18 mouse cellular contexts compared by ENCODE assay signal in genomic region chr1:19673448-19674396, GRCm38 (mm10).
DNase-seq lines count a peak whose midpoint lies in the region; ATAC-seq and TF ChIP-seq lines count a peak whose summit lies in the region.
"Had no signal": no experiment of that assay in that cellular context is flagged by ENCODE, and none has a peak within 500 bp of the region (broad histone marks: within the 10 kb centered on the region; RNA-seq: fewer than 3 reads in every experiment).

No protein-coding gene starts in this region.

- WGBS in hindbrain, embryonic 15.5 days: 42% methylated on average over 8 of the region's 8 CpGs
- WGBS in hindbrain, embryonic 14.5 days: 51% methylated on average over 8 of the region's 8 CpGs
- 54% methylated on average over 8 of the region's 8 CpGs for WGBS in neural tube, embryonic 11.5 days
- 49% methylated on average over 8 of the region's 8 CpGs for whole genome bisulfite sequencing in midbrain, embryonic 16.5 days
- 72% methylated on average over 8 of the region's 8 CpGs for WGBS in thymus, adult 2 months
- WGBS in forebrain, embryonic 16.5 days: 40% methylated on average over 8 of the region's 8 CpGs

- no peak for ATAC-seq in hindbrain, embryonic 15.5 days (ENCODE audit: low FRiP score, low read depth)
- no peak for ATAC-seq in hindbrain, embryonic 14.5 days (ENCODE audit: low FRiP score)
- 0 out of 2 replicates have a peak, but pooled peaks have one; percentile 35 for ATAC-seq in neural tube, embryonic 11.5 days (ENCODE audit: insufficient read depth, low FRiP score, low TSS enrichment)
- peak; percentile 59 for ATAC-seq in midbrain, embryonic 16.5 days
- no peak for ATAC-seq in forebrain, embryonic 16.5 days
- ATAC-seq: intestine, embryonic 15.5 days had no signal

- no peak overlapping the region for H3K27ac ChIP-seq in hindbrain, embryonic 15.5 days (replicated peaks)
- H3K27ac ChIP-seq in hindbrain, embryonic 14.5 days: no peak overlapping the region
- H3K27ac ChIP-seq in neural tube, embryonic 11.5 days (ENCODE audit: low read depth, low read length): no peak overlapping the region
- peak overlapping the region; percentile 49 for H3K27ac ChIP-seq in midbrain, embryonic 16.5 days (ENCODE audit: low read length)
- no peak overlapping the region for H3K27ac ChIP-seq in thymus, adult 2 months (ENCODE audit: control insufficient read depth, insufficient read depth, low read length)
- no peak overlapping the region for H3K27ac ChIP-seq in forebrain, embryonic 16.5 days (ENCODE audit: low read length)
- H3K27ac ChIP-seq: heart, embryonic 13.5 days; intestine, embryonic 15.5 days; liver, embryonic 13.5 days had no signal

- no peak for TF ChIP-seq CTCF in thymus, adult 2 months (IDR thresholded peaks at IDR 0.05; ENCODE audit: borderline replicate concordance, control insufficient read depth, extremely low read depth, insufficient read depth, low read length, poor library complexity)

- H3K27me3 ChIP-seq in hindbrain, embryonic 15.5 days: no peaks in the 10 kb centered on the region
- H3K27me3 ChIP-seq in hindbrain, embryonic 14.5 days (ENCODE audit: control insufficient read depth, insufficient read depth, low read length): no peaks in the 10 kb centered on the region
- H3K27me3 ChIP-seq in neural tube, embryonic 11.5 days (ENCODE audit: control insufficient read depth, insufficient read depth, low read length): no peaks in the 10 kb centered on the region
- no peaks in the 10 kb centered on the region for H3K27me3 ChIP-seq in midbrain, embryonic 16.5 days (ENCODE audit: control insufficient read depth, insufficient read depth, low read depth, low read length)
- no peaks in the 10 kb centered on the region for H3K27me3 ChIP-seq in thymus, adult 2 months (ENCODE audit: control insufficient read depth, insufficient read depth, low read length)
- no peaks in the 10 kb centered on the region for H3K27me3 ChIP-seq in forebrain, embryonic 16.5 days (replicated peaks; ENCODE audit: control insufficient read depth, insufficient read depth, low read length)
- H3K27me3 ChIP-seq: heart, embryonic 13.5 days; intestine, embryonic 15.5 days; liver, embryonic 13.5 days had no signal

- no peak overlapping the region for H3K9ac ChIP-seq in hindbrain, embryonic 15.5 days
- no peak overlapping the region for H3K9ac ChIP-seq in hindbrain, embryonic 14.5 days
- H3K9ac ChIP-seq in neural tube, embryonic 11.5 days (ENCODE audit: low read length): no peak overlapping the region
- no peak overlapping the region for H3K9ac ChIP-seq in midbrain, embryonic 16.5 days (ENCODE audit: low read depth, low read length)
- no peak overlapping the region for H3K9ac ChIP-seq in forebrain, embryonic 16.5 days (replicated peaks; ENCODE audit: low read depth, low read length)
- H3K9ac ChIP-seq: heart, embryonic 13.5 days; intestine, embryonic 15.5 days; liver, embryonic 13.5 days; lung, embryonic 14.5 days had no signal

- peaks cover 6% of the 10 kb centered on the region; the same call in 1 of the 2 replicates for H3K4me1 ChIP-seq in hindbrain, embryonic 15.5 days (replicated peaks)
- peaks cover 9% of the 10 kb centered on the region for H3K4me1 ChIP-seq in hindbrain, embryonic 14.5 days (replicated peaks; ENCODE audit: control insufficient read depth, insufficient read depth, low read length)
- H3K4me1 ChIP-seq in neural tube, embryonic 11.5 days (ENCODE audit: control insufficient read depth, insufficient read depth, low read length): no peaks in the 10 kb centered on the region; the same call in 1 of the 2 replicates
- peaks cover 7% of the 10 kb centered on the region for H3K4me1 ChIP-seq in midbrain, embryonic 16.5 days (ENCODE audit: control insufficient read depth, insufficient read depth, low read length)
- H3K4me1 ChIP-seq in thymus, adult 2 months (replicated peaks; ENCODE audit: control insufficient read depth, insufficient read depth, low read length): no peaks in the 10 kb centered on the region
- no peaks in the 10 kb centered on the region for H3K4me1 ChIP-seq in forebrain, embryonic 16.5 days (replicated peaks; ENCODE audit: control insufficient read depth, insufficient read depth, low read length)
- H3K4me1 ChIP-seq: heart, embryonic 13.5 days; intestine, embryonic 15.5 days; liver, embryonic 13.5 days had no signal

- no peaks in the 10 kb centered on the region for H3K36me3 ChIP-seq in hindbrain, embryonic 15.5 days
- no peaks in the 10 kb centered on the region for H3K36me3 ChIP-seq in hindbrain, embryonic 14.5 days (replicated peaks; ENCODE audit: control insufficient read depth, insufficient read depth)
- H3K36me3 ChIP-seq in neural tube, embryonic 11.5 days (ENCODE audit: control insufficient read depth, insufficient read depth, low read length): no peaks in the 10 kb centered on the region
- no peaks in the 10 kb centered on the region for H3K36me3 ChIP-seq in midbrain, embryonic 16.5 days (ENCODE audit: control insufficient read depth, insufficient read depth, low read length)
- H3K36me3 ChIP-seq in thymus, adult 2 months (ENCODE audit: control insufficient read depth, insufficient read depth, low read length): no peaks in the 10 kb centered on the region
- no peaks in the 10 kb centered on the region for H3K36me3 ChIP-seq in forebrain, embryonic 16.5 days (ENCODE audit: control insufficient read depth, insufficient read depth)
- H3K36me3 ChIP-seq: heart, embryonic 13.5 days; intestine, embryonic 15.5 days; liver, embryonic 13.5 days had no signal

- H3K4me2 ChIP-seq in hindbrain, embryonic 15.5 days: 0 out of 2 replicates have a peak overlapping the region, but pooled peaks have one; percentile 6
- H3K4me2 ChIP-seq in hindbrain, embryonic 14.5 days (replicated peaks): no peak overlapping the region
- no peak overlapping the region for H3K4me2 ChIP-seq in neural tube, embryonic 11.5 days (ENCODE audit: low read depth)
- 0 out of 2 replicates have a peak overlapping the region, but pooled peaks have one; percentile 6 for H3K4me2 ChIP-seq in midbrain, embryonic 16.5 days (ENCODE audit: low read length)
- H3K4me2 ChIP-seq in forebrain, embryonic 16.5 days (ENCODE audit: low read length): no peak overlapping the region
- H3K4me2 ChIP-seq: heart, embryonic 13.5 days; intestine, embryonic 15.5 days; liver, embryonic 13.5 days; lung, embryonic 14.5 days had no signal

- no peak overlapping the region for H3K4me3 ChIP-seq in hindbrain, embryonic 15.5 days
- H3K4me3 ChIP-seq in hindbrain, embryonic 14.5 days (replicated peaks; ENCODE audit: low read length): no peak overlapping the region
- H3K4me3 ChIP-seq in neural tube, embryonic 11.5 days (ENCODE audit: low read depth, low read length): no peak overlapping the region
- H3K4me3 ChIP-seq in midbrain, embryonic 16.5 days (ENCODE audit: low read depth, low read length): no peak overlapping the region
- H3K4me3 ChIP-seq in thymus, adult 2 months (ENCODE audit: control insufficient read depth, insufficient read depth, low read length): no peak overlapping the region
- H3K4me3 ChIP-seq in forebrain, embryonic 16.5 days (replicated peaks; ENCODE audit: low read length): no peak overlapping the region
- H3K4me3 ChIP-seq: heart, embryonic 13.5 days; intestine, embryonic 15.5 days; liver, embryonic 13.5 days had no signal

- TF ChIP-seq POLR2A in thymus, adult 2 months (IDR thresholded peaks at IDR 0.05; ENCODE audit: control insufficient read depth, extremely low read depth, insufficient read depth, low read length, poor library complexity): no peak

- H3K9me3 ChIP-seq in hindbrain, embryonic 15.5 days: no peaks in the 10 kb centered on the region
- H3K9me3 ChIP-seq in hindbrain, embryonic 14.5 days (ENCODE audit: control insufficient read depth, low read length): no peaks in the 10 kb centered on the region
- H3K9me3 ChIP-seq in neural tube, embryonic 11.5 days (ENCODE audit: control insufficient read depth, low read length): no peaks in the 10 kb centered on the region
- H3K9me3 ChIP-seq in midbrain, embryonic 16.5 days (replicated peaks; ENCODE audit: control insufficient read depth, low read length, poor library complexity, severe bottlenecking): no peaks in the 10 kb centered on the region
- H3K9me3 ChIP-seq in forebrain, embryonic 16.5 days (ENCODE audit: control insufficient read depth, low read length): no peaks in the 10 kb centered on the region
- H3K9me3 ChIP-seq: heart, embryonic 13.5 days; intestine, embryonic 15.5 days; liver, embryonic 13.5 days had no signal

- no peak for DNase-seq in hindbrain, embryonic 14.5 days (ENCODE audit: low spot score)
- DNase-seq in neural tube, embryonic 11.5 days (ENCODE audit: low spot score): no peak
- DNase-seq in neural tube, embryonic 10.5 days (ENCODE audit: extremely low spot score, low spot score): no peak
- DNase-seq in thymus, adult 2 months: no peak
- DNase-seq: B cell, adult 2 months; cerebellum, adult 8-10 months; heart, adult 18-20 months; kidney, postnatal 4 days; layer of hippocampus, adult 9-11 months; liver, embryonic 13.5 days; lung, embryonic 14.5 days; lung, postnatal 36 days; thymus, postnatal 4 days had no signal

Comparison
In these comparisons a context has a peak if more than half of its experiments do, and no peak if none do; other contexts are left out.
1. H3K4me2 ChIP-seq: peak in hindbrain, embryonic 15.5 days (single experiment) and midbrain, embryonic 16.5 days (single experiment); none in hindbrain, embryonic 14.5 days (single experiment), neural tube, embryonic 11.5 days (single experiment) and forebrain, embryonic 16.5 days (single experiment).
2. ATAC-seq: peak in neural tube, embryonic 11.5 days (single experiment) and midbrain, embryonic 16.5 days (single experiment); none in hindbrain, embryonic 15.5 days (single experiment), hindbrain, embryonic 14.5 days (single experiment) and forebrain, embryonic 16.5 days (single experiment).